Comparison of ENCODE assay signal across 19 mouse cellular contexts in the genomic region with DNA sequence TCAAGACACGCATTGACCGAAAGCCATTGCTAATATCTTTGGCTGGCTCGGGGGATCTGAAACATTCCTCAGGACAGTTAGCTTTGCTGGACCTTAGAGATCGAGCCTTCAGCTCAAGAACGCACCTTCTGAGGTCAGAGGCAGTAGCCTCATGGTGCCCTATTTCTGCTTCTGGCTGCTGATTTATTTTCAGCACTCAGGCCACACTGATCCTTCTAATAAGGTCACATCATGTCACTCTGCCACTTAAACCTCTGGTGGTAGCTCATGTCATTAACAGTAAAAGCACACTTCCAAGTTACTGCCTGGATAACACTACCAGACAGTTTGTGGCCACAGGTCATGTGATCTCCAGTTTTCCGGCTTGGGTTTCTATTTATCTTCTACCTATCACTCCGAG.
A peak's percentile ranks its signal among the peaks of the same experiment; 100 is the strongest.
DNase-seq lines count a peak whose midpoint lies in the region.
"Had no signal": no experiment of that assay in that cellular context is flagged by ENCODE, and none has a peak within 500 bp of the region (broad histone marks: within the 10 kb centered on the region; RNA-seq: fewer than 3 reads in every experiment).

No protein-coding gene starts in this region.

- peak; percentile 91 for DNase-seq in heart, adult 11 months
- no peak for DNase-seq in heart, embryonic 10.5 days (ENCODE audit: low spot score)
- DNase-seq in retina, adult 2 months (ENCODE audit: low read depth, low spot score) = peak; percentile 4
- no peak for DNase-seq in retina, postnatal 1 day
- peak; percentile 50 to 60 for DNase-seq in heart, postnatal 10 days
- peak; percentile 16 for DNase-seq in skeletal muscle tissue, adult 2 months (ENCODE audit: low read depth, low spot score)
- DNase-seq in frontal cortex, postnatal 10 days (ENCODE audit: low spot score in 2 of 2) = no peak
- DNase-seq in frontal cortex, postnatal 14 days (ENCODE audit: low spot score in 2 of 2) = no peak
- DNase-seq: adrenal gland, postnatal 14 days; cerebellum, adult 18-20 months; cerebellum, adult 9-11 months; cerebellum, postnatal 36 days; gastrocnemius, postnatal 10 days; kidney, adult 8-10 months had no signal

- H3K4me3 ChIP-seq in heart, embryonic 10.5 days = no peak overlapping the region
- H3K4me3 ChIP-seq: embryonic facial prominence, embryonic 13.5 days; forebrain, embryonic 12.5 days; heart, embryonic 15.5 days had no signal

- 71% methylated on average over 7 of the region's 7 CpGs for WGBS in heart, embryonic 10.5 days

- H3K9me3 ChIP-seq in heart, embryonic 10.5 days = no peaks in the 10 kb centered on the region
- H3K9me3 ChIP-seq: embryonic facial prominence, embryonic 13.5 days; forebrain, embryonic 12.5 days; heart, embryonic 15.5 days had no signal

- no peaks in the 10 kb centered on the region for H3K36me3 ChIP-seq in heart, embryonic 10.5 days
- H3K36me3 ChIP-seq: embryonic facial prominence, embryonic 13.5 days; forebrain, embryonic 12.5 days; heart, embryonic 15.5 days had no signal

- intact Hi-C loops in heart, postnatal 10 days (cut with DNase I) = loop anchor here (1.0 kb wide), 1 partner anchor 64 kb away; no protein-coding TSS in a partner anchor

- H3K27ac ChIP-seq in heart, embryonic 10.5 days = no peak overlapping the region
- H3K27ac ChIP-seq: embryonic facial prominence, embryonic 13.5 days; forebrain, embryonic 12.5 days; heart, embryonic 15.5 days had no signal

- no peaks in the 10 kb centered on the region for H3K27me3 ChIP-seq in heart, embryonic 10.5 days (ENCODE audit: insufficient read depth, poor library complexity, severe bottlenecking)
- H3K27me3 ChIP-seq: CH12.LX; embryonic facial prominence, embryonic 13.5 days; forebrain, embryonic 12.5 days; heart, embryonic 15.5 days; Patski had no signal

- H3K4me1 ChIP-seq in heart, embryonic 10.5 days = no peaks in the 10 kb centered on the region; the same call in 1 of the 2 replicates
- H3K4me1 ChIP-seq: embryonic facial prominence, embryonic 13.5 days; forebrain, embryonic 12.5 days; heart, embryonic 15.5 days had no signal

Comparison
In these comparisons a context has a peak if more than half of its experiments do, and no peak if none do; other contexts are left out.
1. DNase-seq: peak in heart, adult 11 months (single experiment), retina, adult 2 months (single experiment), heart, postnatal 10 days (2 of 2) and skeletal muscle tissue, adult 2 months (single experiment); none in heart, embryonic 10.5 days (single experiment), retina, postnatal 1 day (single experiment), frontal cortex, postnatal 10 days (0 of 2) and frontal cortex, postnatal 14 days (0 of 2).